Mouse (Mus musculus): ENCODE measurements around the gene Acsl6. TPM values are rescaled to one million over a fixed set of nuclear protein-coding genes. Genes with fewer than 3 reads are reported as not detected.
"Not testable (repeated sequence)": the region's sequence is repeated elsewhere in the genome, so short reads cannot be mapped to it uniquely, and the experiment has no call there.

Gene Acsl6
- polyA plus RNA-seq, 2 experiments from 2014 or later: not detected

DNA sequence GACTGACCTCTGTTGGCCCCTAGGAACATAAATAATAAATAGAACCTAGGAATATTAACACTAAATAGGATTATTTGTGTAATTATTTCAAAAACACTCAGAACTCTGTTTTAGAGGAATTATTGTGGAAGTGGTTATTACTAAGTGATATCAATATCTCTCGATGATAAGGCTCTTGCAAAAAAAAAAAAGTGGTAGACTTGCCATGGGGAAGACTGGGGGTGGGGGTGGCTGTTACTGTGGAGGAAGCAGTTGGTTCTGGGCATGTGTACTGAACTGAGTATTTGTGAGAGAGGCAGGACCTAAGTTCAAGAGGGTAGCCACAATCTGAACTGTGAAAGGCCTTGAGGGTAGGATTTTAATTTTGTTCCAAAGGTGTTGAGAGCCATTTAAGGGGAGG lies 93.1 kb downstream of the Acsl6 start:
- ATAC-seq: no peak

DNA sequence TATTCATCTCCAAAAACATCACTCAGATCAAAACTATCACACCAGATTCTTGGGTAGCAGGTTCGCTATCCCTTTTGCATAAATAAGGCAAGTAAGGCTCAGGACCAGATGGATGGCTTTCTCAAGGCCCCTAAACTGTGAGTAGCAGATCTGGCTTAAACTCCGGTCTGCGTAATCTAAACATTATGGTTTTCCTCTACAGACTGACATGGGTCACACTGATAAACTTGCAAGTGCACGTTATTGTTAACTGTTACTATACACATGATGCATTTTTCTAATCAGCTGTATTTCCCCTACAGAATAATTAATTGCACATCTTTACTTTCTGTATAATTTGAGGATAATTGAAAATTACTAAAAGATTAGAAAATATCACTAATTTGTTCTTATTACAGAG lies 94.5 kb downstream of the Acsl6 start:
- no peak for ATAC-seq

- ATAC-seq: not testable (repeated sequence)
Measured at GRCm38 (mm10) chr11:54400803-54401202, 97.2 kb downstream of the Acsl6 start.

DNA sequence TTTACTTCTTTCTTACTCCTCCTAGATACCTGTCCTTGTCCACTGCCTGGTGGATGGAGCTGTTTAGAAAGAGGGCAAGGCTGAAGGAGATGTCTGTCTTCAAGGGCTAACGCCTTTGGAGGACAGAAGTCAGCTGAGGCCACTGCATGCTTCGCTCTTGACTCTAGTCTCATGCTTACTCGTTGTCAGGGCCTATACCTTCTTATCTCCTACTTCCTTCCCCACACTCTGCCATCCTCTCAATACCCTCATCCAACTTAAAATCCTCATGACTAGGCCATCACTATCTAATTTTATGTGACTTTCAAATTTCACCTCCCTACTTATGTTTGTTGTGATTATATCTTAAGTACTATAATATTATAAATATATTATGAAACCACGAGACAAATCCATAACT lies 101.3 kb downstream of the Acsl6 start:
- ATAC-seq: no peak

DNA sequence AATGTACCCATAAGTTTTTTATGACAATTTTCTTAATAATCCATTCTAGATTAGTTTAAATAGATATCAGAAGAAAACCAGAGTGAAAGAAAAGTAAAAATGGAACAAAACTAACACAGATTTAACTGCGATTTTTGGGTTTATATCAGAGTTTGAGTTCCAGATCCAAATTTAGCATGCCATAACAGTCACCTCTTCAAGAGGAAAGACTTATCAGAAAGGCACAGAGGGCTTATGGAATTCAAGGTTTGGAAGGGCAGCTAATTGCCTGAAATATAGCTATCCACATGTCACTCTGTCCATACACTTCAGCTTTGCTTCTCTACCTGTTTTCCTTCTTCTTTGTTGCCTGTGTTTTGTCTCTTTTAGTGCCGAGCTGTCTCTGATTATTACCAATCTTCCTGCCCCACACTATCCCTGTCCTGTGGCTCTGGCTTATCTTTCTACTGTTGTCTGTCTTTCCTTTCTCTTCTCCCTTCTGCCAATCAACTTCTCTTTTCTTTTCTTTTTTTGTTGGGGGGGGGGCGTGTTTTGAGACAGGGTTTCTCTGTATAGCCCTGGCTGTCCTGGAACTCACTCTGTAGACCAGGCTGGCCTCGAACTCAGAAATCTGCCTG lies 103.4 kb downstream of the Acsl6 start:
- ATAC-seq: no peak

DNA sequence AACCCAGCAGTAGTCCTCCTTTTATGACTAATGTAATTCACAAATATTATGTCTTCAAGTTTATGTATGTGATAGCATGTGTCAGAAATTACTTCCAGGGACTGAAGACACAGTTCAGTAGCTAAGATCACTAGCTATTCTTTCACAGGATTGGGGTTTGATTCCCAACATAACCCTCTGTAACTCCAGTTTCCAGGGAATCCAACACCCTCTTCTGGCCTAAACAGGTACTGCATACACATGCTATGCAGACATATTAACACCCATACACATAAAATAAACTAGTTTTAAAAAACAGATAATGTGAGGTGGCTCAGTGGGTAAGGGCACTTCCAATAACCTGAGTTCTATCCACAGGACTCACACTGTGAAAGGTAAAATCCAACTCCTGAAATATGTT lies 107.0 kb downstream of the Acsl6 start:
- ATAC-seq: no peak

- no peak for ATAC-seq
Measured at GRCm38 (mm10) chr11:54413017-54413416, 109.4 kb downstream of the Acsl6 start.

Other genes with a start within 250 kb of the Acsl6 start
- gene Pdlim4, start 234.8 kb upstream of the Acsl6 start, polyA plus RNA-seq (2017; shearing (Covaris generic)): 1 to 10 TPM in 1 of 2 experiments, under 1 TPM in 1; 0.91 to 1.3 TPM
- gene P4ha2, start 203.7 kb upstream of the Acsl6 start, polyA plus RNA-seq (2017; shearing (Covaris generic)): not detected
- gene Csf2, start 54.1 kb upstream of the Acsl6 start, polyA plus RNA-seq (2017; shearing (Covaris generic)): 1 to 10 TPM in 1 of 2 experiments, under 1 TPM in 1; 0.89 to 1.2 TPM
- not detected for gene Il3, start 36.5 kb upstream of the Acsl6 start, polyA plus RNA-seq (2017; shearing (Covaris generic))
- not detected for gene Meikin, start 66.9 kb downstream of the Acsl6 start, polyA plus RNA-seq (2017; shearing (Covaris generic))
- gene Fnip1, start 134.4 kb downstream of the Acsl6 start, polyA plus RNA-seq (2017; shearing (Covaris generic)): 10 to 100 TPM; 12.7 to 12.9 TPM
- gene Rapgef6, start 219.0 kb downstream of the Acsl6 start, polyA plus RNA-seq (2017; shearing (Covaris generic)): 100 to 1,000 TPM; 258 to 274 TPM